Mouse (Mus musculus) small intestine, adult 2 months (tissue): ENCODE measurements around the gene Gm37240. TPM values are rescaled to one million over a fixed set of nuclear protein-coding genes. Genes with fewer than 3 reads are reported as not detected.
A peak's percentile ranks its signal among the peaks of the same experiment; 100 is the strongest.

Experiments used
- H3K27ac ChIP-seq: fragments of 200-500 bp; 2 replicates; pipeline ENCODE4 v1.5.1; 2012; ENCODE audit warnings: low read depth, low read length, control low read depth, inconsistent platforms; ENCODE audit not compliant: insufficient read depth
- H3K27me3 ChIP-seq: fragments of 200-500 bp; 2 replicates; pipeline ENCODE4 v1.6.1; 2012; ENCODE audit warnings: mild to moderate bottlenecking, moderate library complexity, low read length, inconsistent platforms; ENCODE audit not compliant: control insufficient read depth, insufficient read depth
- H3K36me3 ChIP-seq: fragments of 200-500 bp; 2 replicates; pipeline ENCODE4 v1.6.1; 2012; ENCODE audit warnings: mild to moderate bottlenecking, low read length, control low read depth, inconsistent platforms; ENCODE audit not compliant: control insufficient read depth, insufficient read depth
- H3K4me1 ChIP-seq: fragments of 200-500 bp; 2 replicates; pipeline ENCODE4 v1.6.1; 2012; ENCODE audit warnings: low read length, inconsistent platforms, mixed read lengths; ENCODE audit not compliant: control insufficient read depth, insufficient read depth, insufficient read length
- H3K4me3 ChIP-seq: fragments of 200-500 bp; 2 replicates; pipeline ENCODE4 v1.5.1; 2012; ENCODE audit warnings: low read depth, mild to moderate bottlenecking, control low read depth, inconsistent platforms, low read length, moderate library complexity
- CTCF ChIP-seq: fragments of 200-500 bp; IDR thresholded peaks from 2 replicates; pipeline ENCODE4 v1.5.1; 2012; ENCODE audit warnings: low read depth, mild to moderate bottlenecking, control low read depth, inconsistent platforms, low read length, moderate library complexity, mixed read lengths; ENCODE audit not compliant: insufficient replicate concordance, insufficient read length; ENCODE audit errors: extremely low read depth
- POLR2A ChIP-seq: fragments of 200-500 bp; IDR thresholded peaks from 2 replicates; pipeline ENCODE4 v1.6.1; 2012; ENCODE audit warnings: low read depth, mild to moderate bottlenecking, control low read depth, inconsistent platforms, low read length, moderate library complexity
- WGBS: fragments of 180-500 bp; shearing (Covaris S2); methylation state at CpG from one replicate; pipeline ENCODE4 v1.1.7; 2018; 5-methylcytosine and 5-hydroxymethylcytosine counted together
- polyA plus RNA-seq: library from polyadenylated mRNA; depleted of rRNA; stranded (reverse); fragments of >200 nt; gene quantifications from 2 replicates; pipeline ENCODE4 v1.2.3, GENCODE M21; 2012

The Gm37240 gene
- polyA plus RNA-seq, 1 experiment, result 58.2 TPM

DNA sequence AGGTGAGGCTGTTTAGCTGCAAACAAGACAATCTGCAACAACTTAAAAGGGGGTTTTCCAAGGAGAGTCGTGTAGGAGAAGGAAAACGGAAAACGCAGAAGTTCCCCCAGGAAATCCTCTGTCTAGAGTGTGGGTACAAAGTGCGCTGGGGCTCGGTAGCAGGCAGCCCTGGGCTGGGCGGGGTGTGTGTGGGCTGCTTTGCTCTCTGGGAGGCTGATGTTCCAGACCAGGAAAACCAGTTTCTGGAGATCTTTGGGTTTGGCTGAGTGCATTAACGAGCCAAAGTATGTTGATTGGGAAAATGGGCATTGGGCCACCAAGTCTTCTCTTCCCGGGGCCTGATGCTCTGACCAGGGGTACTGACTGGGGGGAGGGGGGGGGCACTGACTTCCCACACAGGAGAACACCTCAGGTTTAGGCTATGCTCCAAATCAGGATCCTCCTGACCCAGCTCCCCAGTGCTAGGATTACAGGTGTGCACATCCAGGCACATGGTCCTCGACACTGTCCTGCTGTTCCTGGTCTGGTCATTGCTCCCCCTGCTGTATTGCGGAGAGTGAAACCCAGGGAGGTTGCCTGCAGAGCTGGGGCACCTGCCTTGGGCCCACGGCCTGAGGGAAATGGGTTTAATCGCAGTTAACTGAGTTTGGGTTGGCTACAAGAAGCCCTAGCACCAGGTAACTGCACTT lies 1249.3 kb downstream of the Gm37240 start:
- peaks cover 17% of the 10 kb centered on the region for H3K4me1 ChIP-seq
- H3K27me3 ChIP-seq, result no peaks in the 10 kb centered on the region
- no peak overlapping the region for H3K4me3 ChIP-seq
- H3K27ac ChIP-seq, result peak overlapping the region; percentile 98
- WGBS, result 20% methylated on average over 12 of the region's 12 CpGs
- no peaks in the 10 kb centered on the region for H3K36me3 ChIP-seq
- TF ChIP-seq POLR2A (no peak), CTCF (no peak)

DNA sequence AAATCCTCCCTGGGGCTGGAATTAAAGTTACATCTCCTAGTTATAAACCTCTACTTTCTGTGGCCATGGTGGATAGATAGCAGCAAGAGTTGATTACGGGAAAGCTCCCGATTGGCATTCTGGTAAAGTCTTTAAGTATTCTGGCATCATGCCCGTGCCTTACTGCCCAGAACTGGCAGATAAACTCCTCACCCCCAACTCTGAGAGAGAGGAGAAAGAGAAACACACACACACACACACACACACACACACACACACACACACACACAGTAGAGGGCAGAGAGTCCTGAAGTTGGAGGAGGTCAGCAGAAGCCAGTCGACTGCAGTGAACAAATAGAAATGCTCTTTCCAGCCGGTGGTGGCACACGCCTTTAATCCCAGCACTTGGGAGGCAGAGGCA lies 1250.2 kb downstream of the Gm37240 start:
- WGBS, result 20% methylated on average over 6 of the region's 6 CpGs
- Histone ChIP-seq H3K27me3 (no peaks in the 10 kb centered on the region), H3K27ac (peak overlapping the region; percentile 76), H3K36me3 (no peaks in the 10 kb centered on the region), H3K4me3 (no peak overlapping the region), H3K4me1 (peaks cover 17% of the 10 kb centered on the region)
- TF ChIP-seq CTCF, result no peak
- TF ChIP-seq POLR2A, result no peak

DNA sequence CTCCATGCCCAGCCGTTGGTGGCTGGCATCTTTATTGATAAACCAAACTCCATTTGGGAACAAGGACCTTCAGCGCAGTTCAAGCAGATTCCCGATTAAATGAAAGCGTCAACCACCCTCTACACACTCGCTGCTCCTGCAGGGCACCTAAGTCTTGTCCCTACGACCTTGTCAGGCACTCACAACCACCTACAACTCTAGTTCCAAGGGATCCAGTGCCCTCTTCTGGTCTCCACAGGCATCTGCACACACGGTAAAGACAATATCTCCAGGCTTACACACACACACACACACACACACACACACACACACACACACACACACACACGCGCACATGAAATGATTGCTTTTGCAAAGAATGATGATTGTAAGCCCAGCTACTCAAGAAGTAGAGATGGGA lies 1255.7 kb downstream of the Gm37240 start:
- TF ChIP-seq CTCF, result no peak
- TF ChIP-seq POLR2A, result no peak
- WGBS, result 95% methylated on average over 9 of the region's 9 CpGs

DNA sequence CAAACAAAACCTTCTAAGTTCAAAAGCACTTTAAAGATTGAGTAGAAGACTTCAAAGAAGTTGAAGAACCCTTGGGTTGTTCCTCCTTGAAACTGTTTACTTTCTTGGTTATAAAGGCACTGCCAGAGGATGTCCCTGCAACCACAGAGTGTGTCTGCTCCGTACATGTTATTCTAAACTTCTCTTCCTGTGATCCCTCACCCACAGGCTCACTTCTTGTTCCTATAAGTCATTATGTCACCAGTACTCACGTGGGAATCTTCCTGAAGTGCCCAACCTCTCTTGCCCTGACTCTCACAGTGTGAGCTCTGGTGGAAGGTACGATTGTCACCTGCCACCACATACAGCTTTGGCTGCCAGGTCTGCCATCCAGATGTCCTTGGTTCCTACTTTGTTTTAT lies 1265.3 kb downstream of the Gm37240 start:
- Histone ChIP-seq H3K27ac (no peak overlapping the region), H3K27me3 (no peaks in the 10 kb centered on the region), H3K4me3 (no peak overlapping the region), H3K36me3 (no peaks in the 10 kb centered on the region), H3K4me1 (peaks cover 4% of the 10 kb centered on the region; the same call in 1 of the 2 replicates)
- no peak for TF ChIP-seq POLR2A
- no peak for TF ChIP-seq CTCF
- 6% methylated on average over 3 of the region's 3 CpGs for WGBS

More for the DNA sequence above, 1255.7 kb downstream of the Gm37240 start:
- H3K27me3 ChIP-seq, result no peaks in the 10 kb centered on the region
- H3K4me1 ChIP-seq, result peaks cover 2% of the 10 kb centered on the region; the same call in 1 of the 2 replicates
- no peaks in the 10 kb centered on the region for H3K36me3 ChIP-seq
- no peak overlapping the region for H3K4me3 ChIP-seq
- no peak overlapping the region for H3K27ac ChIP-seq

DNA sequence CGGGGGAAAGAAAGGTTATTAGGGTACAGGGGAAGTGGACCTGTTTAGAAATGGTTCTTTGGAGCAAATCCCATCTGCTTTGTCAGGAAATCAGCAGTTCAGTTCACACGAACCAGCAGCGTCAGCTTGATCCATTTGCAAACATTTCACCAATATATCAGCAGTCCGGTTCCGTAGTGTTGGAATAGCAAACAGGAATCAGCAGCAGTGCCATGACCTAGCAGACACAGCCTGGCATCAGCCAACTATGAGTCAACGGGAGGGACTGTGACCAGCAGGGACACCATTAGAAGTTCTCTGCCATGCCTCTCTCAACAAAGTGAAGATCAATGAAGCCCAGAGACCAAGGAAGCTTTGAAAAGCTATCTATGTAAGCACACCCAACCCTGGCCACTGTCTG lies 1267.6 kb downstream of the Gm37240 start:
- H3K36me3 ChIP-seq, result no peaks in the 10 kb centered on the region
- no peak overlapping the region for H3K27ac ChIP-seq
- H3K27me3 ChIP-seq, result no peaks in the 10 kb centered on the region
- WGBS, result 92% methylated on average over 6 of the region's 6 CpGs
- H3K4me3 ChIP-seq, result no peak overlapping the region
- TF ChIP-seq CTCF (no peak), POLR2A (no peak)
- H3K4me1 ChIP-seq, result peaks cover 4% of the 10 kb centered on the region; the same call in 1 of the 2 replicates

DNA sequence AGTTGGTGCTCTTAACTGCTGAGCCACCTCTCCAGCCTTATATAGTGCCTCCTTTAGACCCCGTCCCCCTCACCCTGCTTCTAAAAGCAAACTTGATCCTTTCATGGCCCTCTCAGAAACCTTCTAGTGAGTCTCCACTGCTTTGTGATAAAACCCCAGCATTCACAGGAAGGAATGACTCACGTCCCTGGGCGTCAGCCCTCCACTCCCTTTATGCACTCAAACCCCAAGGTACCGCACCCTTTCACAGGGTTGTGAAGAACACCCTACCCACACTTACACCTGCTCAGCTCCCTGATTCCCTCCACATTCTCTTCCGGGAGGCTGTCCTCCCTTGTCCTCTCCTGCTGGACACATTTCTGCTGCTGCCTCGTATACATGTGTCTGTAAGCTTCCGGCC lies 1268.3 kb downstream of the Gm37240 start:
- 95% methylated on average over 7 of the region's 7 CpGs for WGBS
- Histone ChIP-seq H3K27ac (no peak overlapping the region), H3K36me3 (no peaks in the 10 kb centered on the region), H3K4me1 (peaks cover 4% of the 10 kb centered on the region; the same call in 1 of the 2 replicates), H3K27me3 (no peaks in the 10 kb centered on the region), H3K4me3 (no peak overlapping the region)
- TF ChIP-seq POLR2A (no peak), CTCF (no peak)

DNA sequence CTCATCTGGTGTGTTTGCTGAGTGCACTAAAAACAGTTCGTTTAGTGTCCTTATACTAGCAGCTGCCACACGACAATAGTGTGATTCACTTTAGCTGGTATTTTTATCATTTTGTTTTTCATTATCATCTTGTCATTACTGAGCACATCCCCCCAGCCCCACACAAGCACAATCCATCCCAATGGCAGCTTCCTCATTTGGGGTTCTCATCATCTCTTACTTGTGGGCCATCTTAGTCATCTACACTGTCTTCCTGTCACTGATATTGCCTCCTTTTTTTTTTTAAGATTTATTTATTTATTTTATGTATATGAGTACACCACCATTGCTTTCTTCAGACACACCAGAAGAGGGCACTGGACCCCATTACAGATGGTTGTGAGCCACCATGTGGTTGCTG lies 1268.7 kb downstream of the Gm37240 start:
- H3K27ac ChIP-seq, result no peak overlapping the region
- H3K4me1 ChIP-seq, result peaks cover 4% of the 10 kb centered on the region; the same call in 1 of the 2 replicates
- TF ChIP-seq CTCF, result no peak
- TF ChIP-seq POLR2A, result no peak
- WGBS, result 85% methylated on average over 2 of the region's 2 CpGs
- no peaks in the 10 kb centered on the region for H3K27me3 ChIP-seq
- no peak overlapping the region for H3K4me3 ChIP-seq
- H3K36me3 ChIP-seq, result no peaks in the 10 kb centered on the region
